Mouse (Mus musculus) large intestine, adult 2 months (tissue): ENCODE data around the gene Tctn3. TPM values are rescaled to one million over a fixed set of nuclear protein-coding genes. Genes with fewer than 3 reads are reported as not detected.

Source experiments
- DNase-seq: peaks from one replicate; pipeline ENCODE4 v3.0.0-alpha.2; 2012; ENCODE audit warnings: low read depth, low spot score
- WGBS: fragments of 180-500 bp; shearing (Covaris S2); methylation state at CpG from one replicate; pipeline ENCODE4 v1.1.7; 2018; 5-methylcytosine and 5-hydroxymethylcytosine counted together
- polyA plus RNA-seq: library from polyadenylated mRNA; depleted of rRNA; stranded (reverse); fragments of >200 nt; gene quantifications from 2 replicates; pipeline ENCODE4 v1.2.3, GENCODE M21; 2012; rRNA removed

The Tctn3 gene
- 3.8 and 6.5 TPM in 2 replicates for polyA plus RNA-seq

- peak; percentile 86 for DNase-seq
- under 1% methylated on average over 45 of the region's 45 CpGs for WGBS
These were observed at the start of gene Tctn3, which contains the start of gene Entpd1 for GRCm38 (mm10) chr19:40611830-40612506. Gene Tctn3, minus strand, starts transcription at chr19:40612233. Gene Entpd1, plus strand, starts transcription at chr19:40612366.

DNA sequence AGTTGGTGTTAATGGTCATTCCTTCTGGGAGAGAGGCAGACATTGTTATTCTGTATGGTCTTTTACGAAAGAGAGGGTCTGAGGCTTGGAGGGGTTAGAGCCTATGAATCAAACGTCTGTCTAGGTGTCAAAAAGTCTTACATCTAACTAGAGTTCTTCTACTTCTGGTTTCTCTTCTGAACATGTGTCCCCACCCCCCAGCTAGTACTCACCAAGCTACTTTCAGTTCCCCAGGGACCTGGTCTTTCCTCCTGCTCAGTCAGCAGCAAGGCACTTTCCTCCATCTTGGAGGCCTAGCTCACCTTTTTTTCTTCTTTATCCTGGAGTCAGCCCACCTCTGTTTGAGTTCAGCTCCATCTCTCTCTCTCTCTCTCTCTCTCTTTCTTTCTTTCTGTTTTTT is 49.1 kb upstream of the Tctn3 start:
- 65% methylated on average over 2 of the region's 2 CpGs for WGBS
- DNase-seq = no peak

- DNase-seq = no peak
- 40% methylated on average over 9 of the region's 9 CpGs for WGBS
These were observed 48.5 kb upstream of the Tctn3 start for GRCm38 (mm10) chr19:40660510-40660909.

DNA sequence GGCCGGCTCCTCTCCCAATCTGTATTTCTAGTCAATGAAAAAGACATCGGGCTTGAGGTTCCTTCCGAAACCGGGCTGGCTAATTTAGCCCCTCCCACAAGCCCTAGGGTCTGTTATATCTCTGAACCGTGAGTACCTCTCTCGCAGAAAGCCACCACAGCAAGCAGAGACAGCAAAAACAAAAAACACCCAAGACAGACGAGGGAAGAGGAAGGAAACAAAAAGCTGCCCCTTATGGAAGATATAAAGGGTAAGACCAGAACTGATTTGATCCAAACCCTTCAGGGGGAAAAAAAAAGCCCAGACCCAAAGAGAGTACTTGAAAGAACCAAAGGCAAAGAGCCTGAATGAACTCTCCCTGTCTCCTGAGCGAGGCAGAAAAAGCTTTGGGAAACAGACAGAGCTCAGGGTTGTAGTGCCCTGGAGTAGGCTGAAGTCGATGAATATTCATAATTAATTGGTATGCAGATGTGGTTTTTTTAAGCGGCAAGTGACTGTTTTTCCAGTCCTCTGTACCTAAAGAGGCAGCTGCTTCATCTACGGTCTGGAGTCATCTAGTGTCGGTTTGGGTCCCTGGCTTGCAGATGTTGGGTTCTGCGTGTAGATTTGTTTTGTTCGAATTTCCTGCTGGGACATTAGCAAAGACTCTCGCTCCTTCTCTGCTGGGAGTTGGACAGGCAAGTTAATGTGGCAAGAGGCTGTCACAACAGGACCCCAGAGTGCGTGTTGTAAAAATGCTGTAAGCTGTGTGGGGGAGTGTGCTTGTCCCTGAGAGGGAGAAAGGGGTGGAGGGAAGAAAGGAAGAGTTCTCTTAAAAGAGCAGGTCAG is 47.8 kb upstream of the Tctn3 start:
- 11% methylated on average over 16 of the region's 16 CpGs for WGBS
- no peak for DNase-seq

- WGBS = 37% methylated on average over 5 of the region's 5 CpGs
- no peak for DNase-seq
These were observed 46.9 kb upstream of the Tctn3 start for GRCm38 (mm10) chr19:40658935-40659334.

GRCm38 (mm10) chr19:40658281-40658680 is 46.2 kb upstream of the Tctn3 start:
- WGBS = 32% methylated on average over 6 of the region's 6 CpGs
- DNase-seq = no peak

- no peak for DNase-seq
- WGBS = 83% methylated on average over 5 of the region's 5 CpGs
These were observed 44.2 kb upstream of the Tctn3 start for GRCm38 (mm10) chr19:40656207-40656606.

- no peak for DNase-seq
- WGBS = 52% methylated on average over 5 of the region's 5 CpGs
These were observed 38.1 kb upstream of the Tctn3 start for GRCm38 (mm10) chr19:40650090-40650489.

GRCm38 (mm10) chr19:40647319-40648158 is 35.5 kb upstream of the Tctn3 start:
- no peak for DNase-seq
- WGBS = 48% methylated on average over 9 of the region's 9 CpGs

DNA sequence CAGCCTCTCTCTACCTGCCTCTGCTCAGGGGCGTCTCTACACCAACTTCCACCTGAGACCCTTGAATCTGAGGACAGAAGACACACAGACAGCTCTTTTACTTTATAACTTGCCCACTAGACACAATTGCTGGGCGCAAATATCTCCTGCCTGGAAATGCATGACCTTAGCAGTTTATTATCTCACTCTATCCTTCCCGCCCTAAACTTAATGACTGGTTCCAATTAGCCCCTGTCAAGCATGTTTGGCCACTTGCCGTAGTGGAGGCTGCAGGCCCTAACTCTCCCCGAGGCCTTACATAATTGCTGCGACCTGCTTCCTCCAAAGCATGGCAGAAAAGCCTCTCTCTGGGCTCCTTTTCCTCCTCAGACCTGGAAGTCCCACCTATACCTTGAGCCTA is 34.3 kb upstream of the Tctn3 start:
- 49% methylated on average over 6 of the region's 6 CpGs for WGBS
- DNase-seq = no peak

DNA sequence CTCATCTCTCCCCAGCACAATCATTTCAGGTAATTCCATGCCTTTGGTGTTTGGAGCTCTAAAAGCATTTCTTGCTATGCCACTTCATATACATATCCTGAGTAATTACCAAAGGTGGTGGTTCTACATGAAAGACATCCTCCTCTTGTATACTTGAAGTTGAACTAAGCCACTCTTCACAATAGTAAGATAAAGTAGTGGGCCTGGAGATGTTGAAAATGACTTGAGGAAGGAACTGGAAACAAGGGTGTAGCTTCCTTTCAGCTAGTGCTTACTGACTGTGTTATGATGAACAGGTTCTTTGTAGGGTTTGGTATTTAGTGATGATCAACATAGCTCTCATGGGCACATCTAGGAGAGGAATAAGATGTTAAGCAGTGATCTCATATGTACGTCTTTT is 31.8 kb upstream of the Tctn3 start:
- WGBS = 92% methylated on average over 1 of the region's 1 CpGs
- no peak for DNase-seq

GRCm38 (mm10) chr19:40640799-40641198 is 28.8 kb upstream of the Tctn3 start:
- 59% methylated on average over 2 of the region's 2 CpGs for WGBS
- no peak for DNase-seq

DNA sequence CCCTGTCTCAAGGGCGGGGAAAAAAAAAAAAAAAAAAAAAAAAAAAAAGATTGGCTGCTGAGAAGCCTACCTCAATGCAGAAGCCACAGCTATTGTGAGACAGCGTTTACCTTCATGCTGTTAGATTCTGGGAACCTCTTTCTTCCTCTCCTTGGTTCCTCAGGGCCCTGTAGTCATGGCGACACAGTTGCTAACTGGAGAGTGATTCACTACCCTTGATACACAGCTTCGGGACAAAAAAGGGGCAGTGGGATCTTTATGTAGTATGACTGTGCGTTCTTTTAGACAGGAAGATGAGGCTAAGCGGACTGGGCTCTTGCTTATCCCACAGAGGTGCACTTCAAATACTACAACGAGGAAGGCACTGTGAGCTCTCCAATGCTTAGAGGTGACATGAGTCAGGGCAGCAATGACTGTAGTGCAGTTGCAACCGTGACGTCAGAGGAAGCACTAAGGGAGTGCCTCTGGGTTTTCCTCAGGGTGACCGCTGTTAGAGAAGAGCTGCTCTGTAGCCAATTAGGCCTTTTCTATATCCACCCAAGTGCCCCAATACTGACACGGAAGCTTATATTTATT is 27.8 kb upstream of the Tctn3 start:
- 75% methylated on average over 11 of the region's 11 CpGs for WGBS
- no peak for DNase-seq

DNA sequence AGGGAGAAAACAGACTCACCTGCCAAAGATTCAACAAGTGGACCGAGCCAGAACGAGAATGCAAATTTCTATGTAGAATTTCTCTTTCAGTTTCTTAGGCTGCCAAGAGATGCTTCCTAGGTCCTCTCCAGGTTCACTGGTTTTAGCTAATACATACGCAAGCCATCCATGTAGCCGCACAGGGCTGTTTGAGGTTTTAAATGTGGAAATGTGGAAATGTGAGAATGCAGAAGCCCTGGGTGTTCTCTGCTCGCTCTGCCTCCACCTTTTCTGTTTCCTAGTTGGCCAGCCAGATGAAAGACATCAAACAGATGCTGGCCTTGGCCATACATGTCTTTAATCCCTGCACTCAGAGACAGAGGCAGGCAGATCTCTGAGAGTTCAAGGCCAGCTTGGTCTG is 26.5 kb upstream of the Tctn3 start:
- DNase-seq = no peak
- 85% methylated on average over 5 of the region's 5 CpGs for WGBS

GRCm38 (mm10) chr19:40637601-40638000 is 25.6 kb upstream of the Tctn3 start:
- no peak for DNase-seq
- WGBS = 67% methylated on average over 7 of the region's 7 CpGs

- DNase-seq = no peak
- 43% methylated on average over 4 of the region's 4 CpGs for WGBS
These were observed 25.1 kb upstream of the Tctn3 start for GRCm38 (mm10) chr19:40637091-40637490.

- DNase-seq = no peak
- 72% methylated on average over 1 of the region's 1 CpGs for WGBS
These were observed 21.1 kb upstream of the Tctn3 start for GRCm38 (mm10) chr19:40633144-40633543.

DNA sequence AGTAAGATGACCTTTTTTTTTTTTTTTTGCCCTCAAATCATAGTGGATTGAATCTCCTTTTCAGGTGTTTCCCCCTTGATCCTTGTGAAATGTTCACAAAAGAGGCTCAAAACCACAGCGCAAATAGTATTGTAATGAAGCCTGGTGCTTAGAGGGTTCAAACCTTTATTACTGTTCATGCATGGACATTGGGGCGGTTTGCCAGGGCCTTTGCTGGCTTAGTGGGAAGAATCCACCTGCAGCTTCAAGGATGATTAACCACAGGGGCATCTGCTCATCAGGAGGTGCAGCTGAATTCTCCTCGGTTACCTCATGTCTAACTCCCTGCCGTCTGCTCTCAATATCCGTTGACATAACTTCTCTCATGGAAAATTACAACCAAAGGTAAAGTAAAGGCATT is 20.6 kb upstream of the Tctn3 start:
- DNase-seq = no peak
- WGBS = 73% methylated on average over 5 of the region's 5 CpGs

DNA sequence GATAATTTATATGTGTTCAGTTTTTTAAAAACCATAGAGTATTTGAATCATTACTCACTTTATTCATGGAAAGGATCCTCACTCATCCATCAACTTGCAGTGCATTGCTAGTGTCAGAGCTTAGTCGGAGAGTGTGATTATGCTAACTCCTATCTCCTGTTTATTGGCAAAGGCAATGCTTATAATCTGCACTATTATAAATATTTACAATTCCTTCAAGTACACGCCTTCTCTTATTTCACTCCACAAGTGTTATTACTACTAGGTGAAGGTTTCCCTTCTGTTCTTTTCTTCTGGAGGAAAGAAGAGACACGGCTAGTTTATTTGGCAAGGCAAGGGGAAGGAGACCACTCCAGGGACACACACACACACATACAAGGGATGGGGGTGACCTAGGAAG is 20.2 kb upstream of the Tctn3 start:
- 22% methylated on average over 3 of the region's 3 CpGs for WGBS
- no peak for DNase-seq

DNA sequence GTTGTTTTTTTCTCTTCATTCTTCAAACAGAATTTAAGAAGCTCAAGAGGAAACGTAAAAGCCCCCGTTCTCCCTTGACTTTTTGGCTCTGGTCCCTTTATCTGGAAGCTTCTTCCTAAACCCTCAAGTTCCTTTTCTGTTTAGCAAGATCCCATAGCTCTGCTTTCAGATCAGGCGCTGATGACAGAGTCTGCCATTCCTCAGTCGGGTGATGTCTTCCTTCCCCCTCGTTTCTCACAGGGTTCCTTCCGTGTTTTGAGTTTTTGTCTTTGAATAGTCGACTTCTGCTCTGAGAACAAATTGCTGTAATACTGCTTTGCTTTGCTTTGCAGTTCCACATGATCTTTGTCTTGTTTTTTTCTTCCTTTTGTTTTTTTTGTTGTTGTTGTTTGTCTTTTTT is 18.6 kb upstream of the Tctn3 start:
- 72% methylated on average over 7 of the region's 7 CpGs for WGBS
- DNase-seq = no peak
